Mouse (Mus musculus): ENCODE results near the gene Olfr904.

- TF ChIP-seq CTCF (IDR thresholded peaks at IDR 0.05; ENCODE audit: low read depth, low read length) (no peak), POLR2A (IDR thresholded peaks at IDR 0.05; ENCODE audit: borderline replicate concordance, low read depth, low read length) (no peak)
These were observed 23.8 kb downstream of the Olfr904 start, which contains the start of gene Olfr906 for GRCm38 (mm10) chr9:38486785-38487184.
